Mouse (Mus musculus): ENCODE measurements around the gene Nfix. TPM values are rescaled to one million over a fixed set of nuclear protein-coding genes. Genes with fewer than 3 reads are reported as not detected.
A peak's percentile ranks its signal among the peaks of the same experiment; 100 is the strongest.

Nfix gene
- total RNA-seq, 1 experiment = 0.89 TPM

GRCm38 (mm10) chr8:84825636-84826035 lies 25.5 kb upstream of the Nfix start:
- Histone ChIP-seq H3K9ac (ENCODE audit: insufficient read depth, low read depth, low read length, poor library complexity, severe bottlenecking) (no peak overlapping the region), H3K9me3 (ENCODE audit: control insufficient read depth, insufficient read depth, low read depth, low read length) (no peaks in the 10 kb centered on the region), H3K4me3 (ENCODE audit: insufficient read depth in 1 of 2, low read depth in 1 of 2, low read length in 2 of 2, poor library complexity in 1 of 2, severe bottlenecking in 1 of 2) (no peak overlapping the region), H3K27ac (ENCODE audit: insufficient read depth, low read depth, low read length, poor library complexity, severe bottlenecking) (no peak overlapping the region), H3K36me3 (ENCODE audit: control insufficient read depth, insufficient read depth, low read length, poor library complexity, severe bottlenecking) (no peaks in the 10 kb centered on the region), H3K4me1 (ENCODE audit: control insufficient read depth in 2 of 2, insufficient read depth in 2 of 2, low read length in 2 of 2, poor library complexity in 1 of 2) (no peaks in the 10 kb centered on the region)
- no peak for DNase-seq (ENCODE audit: low read depth, low spot score)
- TF ChIP-seq MAFK (IDR thresholded peaks at IDR 0.05; ENCODE audit: insufficient read depth, low read depth, low read length) (no peak), ZC3H11A (IDR thresholded peaks at IDR 0.05; ENCODE audit: borderline replicate concordance, low read depth, low read length) (no peak), HCFC1 (IDR thresholded peaks at IDR 0.05; ENCODE audit: borderline replicate concordance, insufficient read depth, low read length) (no peak), ZNF384 (IDR thresholded peaks at IDR 0.05; ENCODE audit: low read depth, low read length) (no peak), CHD2 (IDR thresholded peaks at IDR 0.05; ENCODE audit: low read depth, low read length) (no peak)
- in situ Hi-C loops (cut with MboI; ENCODE audit: low sequenced_read_pairs in 2 of 2, unreplicated experiment in 2 of 2) = no loop called here

GRCm38 (mm10) chr8:84823653-84824052 lies 23.5 kb upstream of the Nfix start:
- TF ChIP-seq CHD2 (IDR thresholded peaks at IDR 0.05; ENCODE audit: low read depth, low read length) (no peak), ZC3H11A (IDR thresholded peaks at IDR 0.05; ENCODE audit: borderline replicate concordance, low read depth, low read length) (no peak), HCFC1 (IDR thresholded peaks at IDR 0.05; ENCODE audit: borderline replicate concordance, insufficient read depth, low read length) (no peak), MAFK (IDR thresholded peaks at IDR 0.05; ENCODE audit: insufficient read depth, low read depth, low read length) (no peak), ZNF384 (IDR thresholded peaks at IDR 0.05; ENCODE audit: low read depth, low read length) (no peak)
- no peaks in the 10 kb centered on the region for H3K36me3 ChIP-seq (ENCODE audit: control insufficient read depth, insufficient read depth, low read length, poor library complexity, severe bottlenecking)
- no peak overlapping the region for H3K27ac ChIP-seq (ENCODE audit: insufficient read depth, low read depth, low read length, poor library complexity, severe bottlenecking)
- DNase-seq (ENCODE audit: low read depth, low spot score) = no peak
- H3K9me3 ChIP-seq (ENCODE audit: control insufficient read depth, insufficient read depth, low read depth, low read length) = no peaks in the 10 kb centered on the region
- no peak overlapping the region for H3K9ac ChIP-seq (ENCODE audit: insufficient read depth, low read depth, low read length, poor library complexity, severe bottlenecking)
- no peaks in the 10 kb centered on the region for H3K4me1 ChIP-seq (ENCODE audit: control insufficient read depth in 2 of 2, insufficient read depth in 2 of 2, low read length in 2 of 2, poor library complexity in 1 of 2)
- no peak overlapping the region for H3K4me3 ChIP-seq (ENCODE audit: insufficient read depth in 1 of 2, low read depth in 1 of 2, low read length in 2 of 2, poor library complexity in 1 of 2, severe bottlenecking in 1 of 2)
- in situ Hi-C loops (cut with MboI; ENCODE audit: low sequenced_read_pairs in 2 of 2, unreplicated experiment in 2 of 2) = no loop called here

- H3K27ac ChIP-seq (ENCODE audit: insufficient read depth, low read depth, low read length, poor library complexity, severe bottlenecking) = no peak within 1 kb of the TSS
- no peak within 1 kb of the TSS for H3K9ac ChIP-seq (ENCODE audit: insufficient read depth, low read depth, low read length, poor library complexity, severe bottlenecking)
- TF ChIP-seq MAFK (IDR thresholded peaks at IDR 0.05; ENCODE audit: insufficient read depth, low read depth, low read length) = no peak
These were observed 22.6 kb upstream of the Nfix start, which contains the start of gene Dand5 for GRCm38 (mm10) chr8:84822723-84823122. TSS of gene Dand5 (minus strand) at chr8:84822823.

GRCm38 (mm10) chr8:84816117-84816516 lies 16.0 kb upstream of the Nfix start:
- H3K36me3 ChIP-seq (ENCODE audit: control insufficient read depth, insufficient read depth, low read length, poor library complexity, severe bottlenecking) = no peaks in the 10 kb centered on the region
- H3K27ac ChIP-seq (ENCODE audit: insufficient read depth, low read depth, low read length, poor library complexity, severe bottlenecking) = no peak overlapping the region
- TF ChIP-seq MAFK (IDR thresholded peaks at IDR 0.05; ENCODE audit: insufficient read depth, low read depth, low read length) (no peak), CHD2 (IDR thresholded peaks at IDR 0.05; ENCODE audit: low read depth, low read length) (no peak), ZC3H11A (IDR thresholded peaks at IDR 0.05; ENCODE audit: borderline replicate concordance, low read depth, low read length) (no peak)
- H3K9ac ChIP-seq (ENCODE audit: insufficient read depth, low read depth, low read length, poor library complexity, severe bottlenecking) = no peak overlapping the region
- no peak for DNase-seq (ENCODE audit: low read depth, low spot score)
- in situ Hi-C loops (cut with MboI; ENCODE audit: low sequenced_read_pairs in 2 of 2, unreplicated experiment in 2 of 2) = loop anchor here (5.0 to 10.0 kb wide), 2 partner anchors 111 to 119 kb away; partner anchors contain the start of gene Lyl1 (in 1 of the 2)
- H3K4me3 ChIP-seq (ENCODE audit: insufficient read depth in 1 of 2, low read depth in 1 of 2, low read length in 2 of 2, poor library complexity in 1 of 2, severe bottlenecking in 1 of 2) = no peak overlapping the region
- no peaks in the 10 kb centered on the region; a peak in 1 of 4 replicates for H3K4me1 ChIP-seq (ENCODE audit: control insufficient read depth in 2 of 2, insufficient read depth in 2 of 2, low read length in 2 of 2, poor library complexity in 1 of 2)
- H3K9me3 ChIP-seq (ENCODE audit: control insufficient read depth, insufficient read depth, low read depth, low read length) = no peaks in the 10 kb centered on the region

More at GRCm38 (mm10) chr8:84822723-84823122, 22.6 kb upstream of the Nfix start, which contains the start of gene Dand5:
- no peaks in the 10 kb centered on the region for H3K9me3 ChIP-seq (ENCODE audit: control insufficient read depth, insufficient read depth, low read depth, low read length)
- no peaks in the 10 kb centered on the region for H3K36me3 ChIP-seq (ENCODE audit: control insufficient read depth, insufficient read depth, low read length, poor library complexity, severe bottlenecking)
- in situ Hi-C loops (cut with MboI; ENCODE audit: low sequenced_read_pairs in 2 of 2, unreplicated experiment in 2 of 2) = no loop called here
- no peak for DNase-seq (ENCODE audit: low read depth, low spot score)
- no peak within 1 kb of the TSS for H3K4me3 ChIP-seq (ENCODE audit: insufficient read depth in 1 of 2, low read depth in 1 of 2, low read length in 2 of 2, poor library complexity in 1 of 2, severe bottlenecking in 1 of 2)
- H3K4me1 ChIP-seq (ENCODE audit: control insufficient read depth in 2 of 2, insufficient read depth in 2 of 2, low read length in 2 of 2, poor library complexity in 1 of 2) = no peaks in the 10 kb centered on the region

GRCm38 (mm10) chr8:84815547-84815946 lies 15.4 kb upstream of the Nfix start:
- no peaks in the 10 kb centered on the region for H3K36me3 ChIP-seq (ENCODE audit: control insufficient read depth, insufficient read depth, low read length, poor library complexity, severe bottlenecking)
- no peaks in the 10 kb centered on the region; a peak in 1 of 4 replicates for H3K4me1 ChIP-seq (ENCODE audit: control insufficient read depth in 2 of 2, insufficient read depth in 2 of 2, low read length in 2 of 2, poor library complexity in 1 of 2)
- no peak overlapping the region for H3K27ac ChIP-seq (ENCODE audit: insufficient read depth, low read depth, low read length, poor library complexity, severe bottlenecking)
- no peaks in the 10 kb centered on the region for H3K9me3 ChIP-seq (ENCODE audit: control insufficient read depth, insufficient read depth, low read depth, low read length)
- peak; percentile 90 for DNase-seq (ENCODE audit: low read depth, low spot score)
- TF ChIP-seq MAFK (IDR thresholded peaks at IDR 0.05; ENCODE audit: insufficient read depth, low read depth, low read length) (peak; percentile 33; the same call in 1 of the 2 replicates), HCFC1 (IDR thresholded peaks at IDR 0.05; ENCODE audit: borderline replicate concordance, insufficient read depth, low read length) (no peak), ZNF384 (IDR thresholded peaks at IDR 0.05; ENCODE audit: low read depth, low read length) (no peak), ZC3H11A (IDR thresholded peaks at IDR 0.05; ENCODE audit: borderline replicate concordance, low read depth, low read length) (no peak), CHD2 (IDR thresholded peaks at IDR 0.05; ENCODE audit: low read depth, low read length) (no peak)
- H3K4me3 ChIP-seq (ENCODE audit: insufficient read depth in 1 of 2, low read depth in 1 of 2, low read length in 2 of 2, poor library complexity in 1 of 2, severe bottlenecking in 1 of 2) = no peak overlapping the region
- H3K9ac ChIP-seq (ENCODE audit: insufficient read depth, low read depth, low read length, poor library complexity, severe bottlenecking) = no peak overlapping the region
- in situ Hi-C loops (cut with MboI; ENCODE audit: low sequenced_read_pairs in 2 of 2, unreplicated experiment in 2 of 2) = loop anchor here (5.0 to 10.0 kb wide), 2 partner anchors 111 to 118 kb away; partner anchors contain the start of gene Lyl1 (in 1 of the 2)

Measured in ES-E14 (cell line).